Mouse (Mus musculus) stomach, postnatal 0 days (tissue): ENCODE data around the gene Kctd6. TPM values are rescaled to one million over a fixed set of nuclear protein-coding genes. Genes with fewer than 3 reads are reported as not detected.

Experiments
- ATAC-seq: fragments of 200-750 bp; cut with Nextera tagmentation; 2 replicates; pipeline ENCODE4 v1.8.0; 2017; ENCODE audit not compliant: low FRiP score, low TSS enrichment
- DNase-seq: peaks from one replicate; pipeline ENCODE4 v3.0.0-alpha.2; 2016; ENCODE audit warnings: low spot score
- H3K27ac ChIP-seq: fragments of 300-500 bp; sonication (generic); replicated peaks from 2 replicates; pipeline ENCODE4 v1.5.1; 2014; ENCODE audit warnings: mild to moderate bottlenecking, control low read depth
- H3K27me3 ChIP-seq: fragments of 300-500 bp; sonication (generic); 2 replicates; pipeline ENCODE4 v1.6.1; 2014; ENCODE audit warnings: low read length; ENCODE audit not compliant: control insufficient read depth, insufficient read depth
- H3K36me3 ChIP-seq: fragments of 300-500 bp; sonication (generic); 2 replicates; pipeline ENCODE4 v1.6.1; 2014; ENCODE audit warnings: low read length, mixed read lengths; ENCODE audit not compliant: control insufficient read depth, insufficient read depth
- H3K4me1 ChIP-seq: fragments of 300-500 bp; sonication (generic); replicated peaks from 2 replicates; pipeline ENCODE4 v1.6.1; 2014; ENCODE audit warnings: antibody characterized with exemption; ENCODE audit not compliant: control insufficient read depth, insufficient read depth
- H3K4me2 ChIP-seq: fragments of 300-500 bp; sonication (generic); replicated peaks from 2 replicates; pipeline ENCODE4 v1.6.1; 2014; ENCODE audit warnings: low read depth, mild to moderate bottlenecking, control low read depth, moderate library complexity
- H3K4me3 ChIP-seq: fragments of 300-500 bp; sonication (generic); 2 replicates; pipeline ENCODE4 v1.5.1; 2014; ENCODE audit warnings: low read depth, low read length, control low read depth
- H3K9ac ChIP-seq: fragments of 300-500 bp; sonication (generic); 2 replicates; pipeline ENCODE4 v1.6.1; 2014; ENCODE audit warnings: mild to moderate bottlenecking, low read length, control low read depth, mixed read lengths
- H3K9me3 ChIP-seq: fragments of 300-500 bp; sonication (generic); 2 replicates; pipeline ENCODE4 v1.6.1; 2016; ENCODE audit warnings: low read length; ENCODE audit not compliant: control insufficient read depth
- CTCF ChIP-seq: IDR thresholded peaks from 2 replicates; pipeline ENCODE4 v1.5.1; 2016; ENCODE audit warnings: antibody characterized with exemption, low read depth, mild to moderate bottlenecking, moderate library complexity
- EP300 ChIP-seq: optimal IDR thresholded peaks from 2 replicates; pipeline ENCODE3; 2016; ENCODE audit warnings: antibody characterized with exemption
- WGBS: fragments of 180-500 bp; shearing (Covaris S2); extraction: QIAGEN DNeasy Blood & Tissue Kit; methylation state at CpG from one replicate; pipeline ENCODE4 v1.1.7; 2014; 5-methylcytosine and 5-hydroxymethylcytosine counted together
- polyA plus RNA-seq: library from polyadenylated mRNA; unstranded; fragments of >200 nt; fragmentation: Nextera tagmentation; extraction: Ambion mirVana; gene quantifications from 2 replicates; pipeline ENCODE4 v1.2.1, GENCODE M21; 2015

Kctd6 gene
- polyA plus RNA-seq, 1 experiment from 2014 or later: 12.9 TPM

DNA sequence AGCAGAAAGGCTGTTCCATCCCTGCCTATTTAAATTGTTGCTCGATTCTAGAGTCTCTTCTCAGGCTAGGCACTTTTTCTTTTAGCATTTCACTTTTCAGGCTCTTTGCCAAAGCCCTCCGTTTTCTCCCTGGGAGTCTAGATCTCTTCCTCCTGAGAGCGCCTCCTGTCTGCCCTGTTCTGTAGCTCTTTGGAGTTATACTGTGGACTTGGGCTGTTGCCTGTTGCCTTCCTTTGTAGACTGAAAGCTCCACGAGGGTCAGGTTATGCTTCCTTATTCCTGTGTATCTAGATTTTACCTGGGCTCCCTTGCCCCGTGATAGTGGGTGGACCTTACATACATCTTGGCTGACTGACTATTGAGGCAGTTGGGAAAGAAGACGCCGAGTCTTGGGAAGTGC, 4.3 kb downstream of the Kctd6 start:
- 59% methylated on average over 7 of the region's 7 CpGs for WGBS
- TF ChIP-seq EP300 (no peak), CTCF (0 out of 2 replicates have a peak, but pooled peaks have one; percentile 10)
- ATAC-seq (no peak), DNase-seq (no peak)
- H3K9me3 ChIP-seq: no peaks in the 10 kb centered on the region
- H3K36me3 ChIP-seq: no peaks in the 10 kb centered on the region
- no peak overlapping the region for H3K4me2 ChIP-seq
- no peak overlapping the region for H3K9ac ChIP-seq
- no peak overlapping the region for H3K27ac ChIP-seq
- H3K4me3 ChIP-seq: no peak overlapping the region
- no peaks in the 10 kb centered on the region for H3K4me1 ChIP-seq
- no peaks in the 10 kb centered on the region for H3K27me3 ChIP-seq

DNA sequence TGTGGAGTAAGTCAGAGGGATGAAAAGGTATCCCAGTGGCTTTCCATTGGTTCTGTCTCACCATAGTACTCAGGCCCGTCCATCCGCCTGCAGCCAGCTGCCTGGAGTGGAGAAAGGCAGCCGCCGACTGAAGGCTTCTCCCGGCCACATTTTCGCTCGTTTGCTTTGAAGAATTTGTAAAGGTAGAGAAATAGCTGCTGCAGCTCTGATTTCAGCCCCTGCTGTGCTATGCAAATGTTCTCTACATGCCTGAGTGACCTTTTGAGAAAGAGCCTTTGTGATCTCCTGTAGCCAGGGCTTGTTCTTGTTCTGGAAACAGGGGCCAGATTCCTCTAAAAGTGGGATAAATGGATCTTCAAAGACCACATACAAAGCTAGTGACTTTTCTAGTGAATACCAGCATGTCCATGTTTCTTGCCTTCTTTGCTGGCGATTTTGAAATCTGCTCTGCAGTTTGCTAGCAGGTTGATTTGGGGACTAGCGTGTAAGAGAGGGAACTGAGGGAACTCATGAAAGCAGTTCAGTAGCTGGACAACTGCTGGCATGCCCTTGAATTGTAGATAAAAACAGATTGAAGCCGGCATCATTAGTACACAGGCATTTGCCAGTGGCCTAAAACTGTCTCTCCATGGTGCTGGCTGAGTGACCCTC, 4.9 kb downstream of the Kctd6 start:
- no peak overlapping the region for H3K9ac ChIP-seq
- no peaks in the 10 kb centered on the region for H3K27me3 ChIP-seq
- no peak overlapping the region for H3K4me2 ChIP-seq
- H3K9me3 ChIP-seq: no peaks in the 10 kb centered on the region
- no peaks in the 10 kb centered on the region for H3K36me3 ChIP-seq
- no peaks in the 10 kb centered on the region for H3K4me1 ChIP-seq
- no peak for DNase-seq
- H3K27ac ChIP-seq: no peak overlapping the region
- ATAC-seq: no peak
- WGBS: 64% methylated on average over 10 of the region's 10 CpGs
- TF ChIP-seq CTCF: no peak
- TF ChIP-seq EP300: no peak
- H3K4me3 ChIP-seq: no peak overlapping the region

DNA sequence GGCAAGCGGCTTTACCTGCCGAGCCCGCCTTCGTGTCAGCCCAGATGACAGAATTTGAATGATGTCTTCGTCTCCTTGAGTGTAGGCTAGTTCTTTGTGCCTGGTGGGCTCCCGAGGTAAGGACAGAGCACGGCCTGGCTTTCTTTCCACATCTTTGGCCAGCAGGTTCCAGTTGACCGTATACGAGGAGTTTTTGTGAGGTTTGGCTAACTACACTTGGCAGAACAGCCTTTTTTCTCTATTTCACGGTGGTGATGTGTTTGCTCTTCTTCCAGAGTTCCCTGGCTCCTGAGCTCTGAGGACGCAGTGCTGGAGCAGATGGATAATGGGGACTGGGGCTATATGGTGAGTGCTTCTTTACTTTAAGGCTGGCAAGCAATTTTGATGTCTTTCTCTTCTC, 5.9 kb downstream of the Kctd6 start:
- TF ChIP-seq EP300 (no peak), CTCF (no peak)
- Histone ChIP-seq H3K27ac (no peak overlapping the region), H3K9ac (no peak overlapping the region), H3K4me3 (no peak overlapping the region), H3K4me2 (no peak overlapping the region), H3K36me3 (no peaks in the 10 kb centered on the region), H3K4me1 (no peaks in the 10 kb centered on the region), H3K9me3 (no peaks in the 10 kb centered on the region), H3K27me3 (no peaks in the 10 kb centered on the region)
- WGBS: 85% methylated on average over 11 of the region's 11 CpGs
- DNase-seq (no peak), ATAC-seq (no peak)

DNA sequence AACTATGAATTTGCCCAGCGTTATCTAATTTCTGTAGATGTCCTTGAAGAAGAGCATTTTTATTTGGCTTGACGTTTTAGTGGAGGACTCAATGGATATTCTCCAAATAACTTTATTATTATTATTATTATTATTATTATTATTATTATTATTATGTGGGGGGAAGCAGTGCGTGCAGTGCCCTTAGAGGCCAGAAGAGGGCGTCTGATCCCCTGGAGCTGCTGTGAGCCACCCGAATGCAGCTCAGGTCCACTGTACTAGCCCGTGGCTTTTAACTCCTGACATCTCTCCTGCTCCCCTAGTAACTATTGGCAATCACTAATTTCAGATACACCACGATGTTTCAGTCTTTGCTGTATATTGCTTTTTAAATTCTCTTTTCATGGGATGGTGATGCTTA, 6.4 kb downstream of the Kctd6 start:
- Histone ChIP-seq H3K9me3 (no peaks in the 10 kb centered on the region), H3K36me3 (no peaks in the 10 kb centered on the region), H3K27me3 (no peaks in the 10 kb centered on the region), H3K9ac (no peak overlapping the region), H3K4me1 (no peaks in the 10 kb centered on the region), H3K4me2 (no peak overlapping the region), H3K27ac (no peak overlapping the region), H3K4me3 (no peak overlapping the region)
- ATAC-seq (no peak), DNase-seq (no peak)
- WGBS: 74% methylated on average over 7 of the region's 7 CpGs
- no peak for TF ChIP-seq EP300
- peak; percentile 60 for TF ChIP-seq CTCF

DNA sequence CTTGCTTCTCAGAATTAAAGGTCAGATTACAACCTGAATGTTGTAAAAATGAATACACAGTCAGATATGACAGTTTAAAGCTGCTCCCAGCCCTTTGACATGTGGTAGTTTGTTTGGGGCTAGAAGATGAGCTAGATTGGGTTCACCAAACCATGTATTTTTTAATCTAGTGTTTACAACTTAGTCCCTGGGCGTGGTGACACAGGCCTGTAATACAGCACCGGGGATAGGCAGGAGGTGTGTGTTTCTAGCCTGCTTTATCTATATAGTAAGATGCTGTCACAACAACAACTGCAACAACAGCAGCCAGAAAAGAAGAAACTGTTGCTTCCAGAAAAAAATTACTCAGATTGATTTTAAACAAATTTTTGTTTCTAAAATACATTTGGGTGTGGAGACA, 7.0 kb downstream of the Kctd6 start:
- no peaks in the 10 kb centered on the region for H3K27me3 ChIP-seq
- H3K36me3 ChIP-seq: no peaks in the 10 kb centered on the region
- H3K27ac ChIP-seq: no peak overlapping the region
- WGBS: 94% methylated on average over 2 of the region's 2 CpGs
- no peak overlapping the region for H3K9ac ChIP-seq
- no peak for DNase-seq
- H3K4me1 ChIP-seq: no peaks in the 10 kb centered on the region
- TF ChIP-seq EP300 (no peak), CTCF (no peak)
- H3K4me2 ChIP-seq: no peak overlapping the region
- no peaks in the 10 kb centered on the region for H3K9me3 ChIP-seq
- ATAC-seq: no peak
- no peak overlapping the region for H3K4me3 ChIP-seq

DNA sequence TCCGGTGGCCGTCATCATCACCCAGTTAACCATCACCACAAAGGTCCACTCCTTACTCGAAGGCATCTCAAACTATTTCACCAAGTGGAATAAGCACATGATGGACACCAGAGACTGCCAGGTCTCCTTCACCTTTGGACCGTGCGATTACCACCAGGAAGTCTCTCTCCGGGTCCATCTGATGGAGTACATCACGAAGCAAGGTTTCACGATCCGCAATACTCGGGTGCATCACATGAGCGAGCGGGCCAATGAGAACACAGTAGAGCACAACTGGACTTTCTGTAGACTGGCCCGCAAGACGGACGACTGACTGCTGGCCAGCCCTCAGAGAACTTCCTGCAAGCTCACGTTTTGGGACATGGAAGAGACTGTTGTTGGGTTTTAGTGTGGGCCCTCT, 8.6 kb downstream of the Kctd6 start:
- H3K4me3 ChIP-seq: no peak overlapping the region
- H3K9me3 ChIP-seq: no peaks in the 10 kb centered on the region
- no peak overlapping the region for H3K27ac ChIP-seq
- no peak overlapping the region for H3K9ac ChIP-seq
- H3K27me3 ChIP-seq: no peaks in the 10 kb centered on the region
- H3K4me1 ChIP-seq: no peaks in the 10 kb centered on the region
- no peak overlapping the region for H3K4me2 ChIP-seq
- ATAC-seq (no peak), DNase-seq (no peak)
- TF ChIP-seq CTCF: no peak
- TF ChIP-seq EP300: no peak
- 94% methylated on average over 16 of the region's 16 CpGs for WGBS
- no peaks in the 10 kb centered on the region for H3K36me3 ChIP-seq
